Mouse (Mus musculus) spleen, postnatal 10 days (tissue): Measurements from ENCODE around the gene Dvl3.
"Not testable (repeated sequence)": the region's sequence is repeated elsewhere in the genome, so short reads cannot be mapped to it uniquely, and the experiment has no call there.

Experiments used
- DNase-seq, 2 experiments: peaks; one replicate each; pipeline ENCODE4 v3.0.0; 2021 to 2022; ENCODE audit warnings: low spot score in 2 of 2

Gene Dvl3

GRCm38 (mm10) chr16:20516726-20517201, at the start of gene Dvl3:
Gene Dvl3, plus strand, starts transcription at chr16:20516982.
- DNase-seq, result peak; percentile 75 to 89

DNA sequence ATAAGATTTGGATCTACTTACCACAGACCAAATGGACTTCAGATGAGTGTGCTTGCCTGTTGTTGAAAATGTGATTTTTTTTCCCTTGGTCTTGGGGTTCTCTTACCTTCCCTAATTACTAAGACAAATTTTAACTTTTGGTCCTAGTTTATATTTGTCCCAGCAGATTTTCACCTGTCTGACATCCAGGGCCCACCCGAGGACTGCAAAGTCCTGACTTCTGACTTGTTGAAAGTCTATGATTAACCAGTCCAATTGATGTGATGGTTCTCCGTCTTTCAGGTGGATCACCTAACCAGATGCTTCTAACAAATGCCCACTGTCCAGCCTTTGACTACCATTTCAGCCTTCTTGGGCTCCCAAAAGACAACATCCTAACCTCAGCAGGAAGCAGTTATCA, 45.8 kb upstream of the Dvl3 start:
- no peak for DNase-seq

DNA sequence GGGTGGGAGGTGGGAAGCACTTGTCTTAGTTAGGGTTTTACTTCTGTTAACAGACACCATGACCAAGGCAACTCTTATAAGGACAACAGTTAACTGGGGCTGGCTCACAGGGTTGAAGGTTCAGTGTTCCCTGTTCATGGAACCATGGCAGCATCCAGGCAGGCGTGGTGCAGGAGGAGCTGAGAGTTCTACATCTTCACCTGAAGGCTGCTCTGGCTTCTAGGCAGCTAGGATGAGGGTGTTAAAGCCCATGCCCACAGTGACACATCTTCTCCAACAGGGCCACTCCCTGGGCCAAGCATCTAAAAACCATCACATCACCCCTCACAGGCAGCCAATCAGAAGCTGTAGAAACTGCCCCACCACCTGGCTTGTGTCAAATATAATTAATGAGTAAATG, 45.1 kb upstream of the Dvl3 start:
- no peak for DNase-seq

DNA sequence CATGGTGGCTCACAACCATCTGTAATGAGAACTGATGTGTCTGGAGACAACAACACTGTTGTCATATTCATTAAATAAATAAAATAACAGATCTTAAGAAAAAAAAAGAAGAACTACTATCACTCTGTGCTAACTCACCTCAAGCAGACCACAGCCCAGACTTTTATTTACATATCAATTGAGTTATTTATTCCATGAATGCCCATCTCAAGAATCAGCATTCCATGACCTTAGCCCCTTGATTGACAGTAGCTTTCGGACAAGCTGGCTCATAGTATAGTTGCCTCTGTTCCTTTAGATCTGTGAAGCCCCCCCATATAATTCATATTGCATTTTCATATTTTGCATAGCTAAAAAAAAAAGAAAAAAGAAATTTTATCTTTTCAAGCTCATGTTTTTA, 43.0 kb upstream of the Dvl3 start:
- no peak for DNase-seq

DNA sequence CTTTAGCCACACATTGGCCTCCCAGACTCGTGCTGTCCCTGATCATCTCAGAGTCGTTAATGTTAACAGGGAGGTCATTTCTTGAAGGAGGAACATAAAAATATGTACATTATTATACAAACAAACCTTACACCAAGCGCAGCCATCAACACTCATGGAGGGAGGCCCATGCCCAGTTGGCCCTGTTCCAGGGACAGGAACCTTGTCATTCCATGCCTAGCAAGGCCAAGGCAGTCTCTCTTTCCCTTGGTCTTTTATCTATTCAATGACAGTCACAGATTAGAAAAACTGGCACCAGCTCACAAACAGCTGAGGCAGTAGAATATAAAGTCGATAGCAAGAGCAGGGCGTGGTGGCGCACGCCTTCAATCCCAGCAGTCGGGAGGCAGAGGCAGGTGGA, 42.6 kb upstream of the Dvl3 start:
- no peak for DNase-seq

- no peak for DNase-seq
Observed at GRCm38 (mm10) chr16:20474786-20475185, 42.0 kb upstream of the Dvl3 start.

GRCm38 (mm10) chr16:20475335-20475734, 41.4 kb upstream of the Dvl3 start:
- no peak for DNase-seq

- DNase-seq, result no peak
Observed at GRCm38 (mm10) chr16:20476857-20477256, 39.9 kb upstream of the Dvl3 start.

DNA sequence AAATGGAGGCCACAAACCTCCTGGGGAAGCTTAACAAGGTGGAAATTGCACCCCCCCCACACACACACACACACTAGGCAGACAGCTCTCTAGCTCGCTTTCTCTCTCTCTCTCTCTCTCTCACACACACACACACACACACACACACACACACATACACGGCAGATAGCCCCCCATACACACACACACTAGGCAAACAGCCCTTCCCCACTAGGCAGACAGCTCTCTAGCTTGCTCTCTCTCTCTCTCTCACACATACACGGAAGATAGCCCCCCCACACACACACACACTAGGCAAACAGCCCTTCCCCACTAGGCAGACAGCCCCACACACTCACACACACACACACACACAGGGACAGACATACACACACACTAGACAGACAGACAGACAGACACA, 39.5 kb upstream of the Dvl3 start:
- no peak for DNase-seq

- no peak for DNase-seq
Observed at GRCm38 (mm10) chr16:20478504-20478903, 38.3 kb upstream of the Dvl3 start.

DNA sequence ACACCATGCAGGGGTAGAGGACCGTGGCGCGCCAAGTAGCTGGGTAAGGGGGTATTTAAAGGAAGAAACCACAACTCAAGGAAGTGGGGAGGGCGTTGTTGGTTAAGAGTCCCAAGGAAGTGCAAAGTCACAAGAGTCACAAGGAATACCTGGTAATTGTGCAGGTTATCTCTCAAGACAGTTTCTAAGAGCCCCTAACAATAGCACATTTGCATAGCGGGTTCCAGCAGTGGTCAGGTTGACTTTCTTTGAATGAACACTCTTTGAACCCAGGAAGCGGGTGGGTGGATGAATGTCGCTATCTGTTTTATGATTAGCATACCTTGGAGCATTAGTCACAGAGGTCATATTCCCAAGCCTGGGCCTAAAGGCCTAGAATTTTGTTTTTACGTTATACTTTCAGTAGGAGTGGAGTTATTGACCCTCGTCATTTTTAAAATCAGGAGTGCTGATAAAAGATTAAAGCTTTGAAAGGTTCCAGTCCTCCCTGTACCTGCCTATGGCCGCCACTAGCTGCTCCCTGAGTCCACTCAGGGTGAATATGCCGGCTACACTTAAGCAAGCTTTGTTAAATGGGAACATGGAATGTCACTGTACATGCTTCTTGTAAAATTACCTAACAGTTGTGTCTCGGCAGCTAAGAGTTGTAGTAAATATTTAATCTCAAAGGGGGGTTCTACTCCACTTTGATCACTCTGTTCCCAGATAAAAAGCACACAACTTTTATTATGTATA, 37.6 kb upstream of the Dvl3 start:
- DNase-seq, result not testable (repeated sequence)

DNA sequence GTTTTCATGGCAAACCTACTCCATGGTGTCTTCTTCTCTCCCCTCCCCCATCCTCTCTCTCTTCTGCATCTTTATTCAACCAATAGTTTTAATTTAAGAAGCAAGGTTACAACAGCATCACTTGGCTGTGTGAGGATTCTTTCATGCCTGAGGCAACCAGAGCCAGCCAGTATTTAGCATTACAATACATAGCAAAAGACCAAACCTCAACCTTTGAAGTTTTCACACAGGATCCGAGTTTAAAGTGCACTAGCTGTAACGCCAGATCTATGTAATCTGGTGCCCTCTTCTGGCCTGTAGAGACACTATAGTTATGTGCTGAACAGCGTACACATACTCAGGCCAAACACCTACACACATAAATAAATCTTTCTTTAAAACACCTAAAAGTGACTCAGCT, 36.7 kb upstream of the Dvl3 start:
- no peak for DNase-seq

- DNase-seq, result no peak
Observed at GRCm38 (mm10) chr16:20481746-20482145, 35.0 kb upstream of the Dvl3 start.

DNA sequence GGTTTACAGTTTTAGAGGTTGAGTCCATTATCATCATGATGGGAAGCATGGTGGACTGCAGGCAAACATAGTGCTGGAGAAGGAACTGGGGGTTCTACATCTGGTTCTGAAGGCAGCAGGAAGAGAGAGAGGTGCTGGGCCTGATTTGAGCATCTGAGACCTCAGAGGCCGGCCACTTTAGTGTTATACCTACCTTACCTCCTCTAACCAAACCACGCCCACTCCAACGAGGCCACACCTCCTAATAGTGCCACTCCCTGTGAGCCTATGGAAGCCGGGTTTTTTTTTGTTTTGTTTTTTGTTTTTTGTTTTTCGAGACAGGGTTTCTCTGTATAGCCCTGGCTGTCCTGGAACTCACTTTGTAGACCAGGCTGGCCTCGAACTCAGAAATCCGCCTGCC, 33.1 kb upstream of the Dvl3 start:
- not testable (repeated sequence) for DNase-seq

DNA sequence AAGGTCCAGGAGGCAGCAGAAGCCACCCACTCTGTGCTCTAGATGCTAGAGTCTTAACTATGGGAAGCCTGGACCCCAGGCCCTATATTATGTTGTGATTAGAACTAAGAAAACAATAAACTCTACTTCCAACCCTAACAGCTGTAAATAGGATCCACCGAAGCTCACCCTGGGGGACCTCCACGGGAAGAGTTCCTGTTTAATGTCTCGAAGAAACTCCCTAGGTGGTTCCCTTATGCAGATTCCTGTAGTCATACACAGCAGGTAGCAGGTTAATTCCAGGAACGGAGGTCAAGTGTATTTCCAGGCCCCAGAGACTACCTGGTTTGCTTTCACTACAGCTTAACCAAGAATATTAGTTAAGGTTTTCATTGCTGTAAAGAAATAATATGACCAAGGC, 31.7 kb upstream of the Dvl3 start:
- DNase-seq, result no peak

DNA sequence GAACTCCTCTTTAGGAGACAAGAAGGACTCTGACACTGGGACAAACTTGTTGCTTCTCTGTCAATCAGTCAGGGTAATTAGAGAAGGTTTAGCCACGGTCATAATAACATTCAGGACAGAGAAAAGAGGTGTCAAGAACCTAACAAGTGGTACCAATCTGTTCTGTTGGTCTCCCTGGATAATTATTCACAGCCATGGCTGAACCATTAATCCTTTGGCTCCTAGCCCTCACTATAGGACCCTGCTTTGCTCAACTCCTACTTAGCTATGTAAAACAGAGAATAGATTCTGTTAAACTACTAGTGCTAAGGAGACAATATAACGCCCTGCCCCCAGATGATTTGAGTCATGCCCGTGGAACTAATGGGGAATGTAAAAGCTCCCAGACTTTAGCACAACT, 30.7 kb upstream of the Dvl3 start:
- no peak for DNase-seq

DNA sequence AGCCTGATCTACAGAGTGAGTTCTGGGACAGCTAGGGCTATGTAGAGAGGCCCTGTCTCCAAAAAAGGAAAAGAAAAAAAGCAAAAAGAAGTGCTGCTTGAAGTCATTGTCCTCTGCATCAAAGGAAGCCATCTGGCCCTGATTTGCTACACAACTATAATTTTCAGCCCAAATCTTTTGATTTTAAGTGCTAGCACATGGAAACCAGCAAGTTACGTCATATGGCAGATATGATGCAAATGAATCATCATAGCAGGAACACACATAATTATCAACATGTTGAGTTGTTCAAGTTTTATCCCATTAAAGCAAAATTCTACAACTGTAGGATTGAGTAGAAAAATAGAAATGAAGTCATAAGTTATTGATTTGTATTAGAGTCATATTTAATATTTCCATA, 28.6 kb upstream of the Dvl3 start:
- DNase-seq, result no peak

DNA sequence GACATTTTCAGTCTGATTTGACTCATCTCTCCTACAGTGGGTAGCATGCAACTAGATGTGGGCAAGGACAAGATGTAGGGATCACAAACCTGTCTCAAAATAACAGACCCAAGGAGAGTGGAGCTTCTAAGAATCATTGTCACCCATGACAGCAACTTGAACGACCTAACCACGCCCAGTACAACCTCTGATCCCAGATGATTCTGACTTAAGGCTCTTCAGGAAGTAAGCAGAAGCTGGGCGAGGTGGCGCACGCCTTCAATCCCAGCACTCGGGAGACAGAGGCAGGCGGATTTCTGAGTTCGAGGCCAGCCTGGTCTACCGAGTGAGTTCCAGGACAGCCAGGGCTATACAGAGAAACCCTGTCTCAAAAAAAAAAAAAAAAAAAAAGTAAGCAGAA, 28.0 kb upstream of the Dvl3 start:
- not testable (repeated sequence) for DNase-seq

DNA sequence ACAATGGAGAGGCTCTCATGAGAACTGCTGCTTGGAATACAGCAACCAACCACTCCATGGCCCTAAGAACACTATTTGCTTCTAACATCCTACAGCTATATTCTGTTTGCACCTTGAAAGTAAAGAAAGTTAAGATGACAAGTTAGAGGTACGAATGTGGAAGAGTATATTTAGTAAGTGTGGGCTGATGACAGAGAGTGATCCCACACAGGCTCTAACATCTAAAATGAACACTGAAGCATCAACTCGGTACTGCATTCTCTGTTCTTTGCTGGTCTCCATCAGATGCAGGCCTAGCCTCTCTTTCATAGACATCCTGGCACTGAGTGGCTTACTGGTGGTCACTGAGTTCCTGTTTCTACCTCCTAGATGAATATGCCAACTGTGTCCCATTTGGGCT, 27.5 kb upstream of the Dvl3 start:
- no peak for DNase-seq

DNA sequence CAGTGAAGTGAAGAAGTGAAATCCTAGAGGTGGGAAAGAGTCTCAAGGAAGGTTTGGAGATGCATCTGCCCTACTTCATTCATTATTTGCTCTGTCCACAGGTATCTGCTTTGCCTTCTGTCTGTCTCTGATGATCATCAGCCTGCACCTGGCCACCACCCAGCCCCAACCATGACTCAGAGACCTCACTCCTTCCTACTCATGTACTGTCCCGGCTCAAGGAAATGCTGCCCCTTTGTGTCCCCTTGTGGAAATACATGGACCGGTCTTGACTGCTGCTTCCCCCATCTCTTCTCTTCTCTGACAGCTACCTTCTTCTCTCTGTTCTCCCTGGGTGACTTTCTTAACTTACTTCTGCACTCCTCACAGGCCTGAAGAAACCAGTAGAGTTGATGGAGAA, 26.2 kb upstream of the Dvl3 start:
- no peak for DNase-seq

- DNase-seq, result no peak
Observed at GRCm38 (mm10) chr16:20491301-20491700, 25.5 kb upstream of the Dvl3 start.

- DNase-seq, result no peak
Observed at GRCm38 (mm10) chr16:20493452-20493851, 23.3 kb upstream of the Dvl3 start.

DNA sequence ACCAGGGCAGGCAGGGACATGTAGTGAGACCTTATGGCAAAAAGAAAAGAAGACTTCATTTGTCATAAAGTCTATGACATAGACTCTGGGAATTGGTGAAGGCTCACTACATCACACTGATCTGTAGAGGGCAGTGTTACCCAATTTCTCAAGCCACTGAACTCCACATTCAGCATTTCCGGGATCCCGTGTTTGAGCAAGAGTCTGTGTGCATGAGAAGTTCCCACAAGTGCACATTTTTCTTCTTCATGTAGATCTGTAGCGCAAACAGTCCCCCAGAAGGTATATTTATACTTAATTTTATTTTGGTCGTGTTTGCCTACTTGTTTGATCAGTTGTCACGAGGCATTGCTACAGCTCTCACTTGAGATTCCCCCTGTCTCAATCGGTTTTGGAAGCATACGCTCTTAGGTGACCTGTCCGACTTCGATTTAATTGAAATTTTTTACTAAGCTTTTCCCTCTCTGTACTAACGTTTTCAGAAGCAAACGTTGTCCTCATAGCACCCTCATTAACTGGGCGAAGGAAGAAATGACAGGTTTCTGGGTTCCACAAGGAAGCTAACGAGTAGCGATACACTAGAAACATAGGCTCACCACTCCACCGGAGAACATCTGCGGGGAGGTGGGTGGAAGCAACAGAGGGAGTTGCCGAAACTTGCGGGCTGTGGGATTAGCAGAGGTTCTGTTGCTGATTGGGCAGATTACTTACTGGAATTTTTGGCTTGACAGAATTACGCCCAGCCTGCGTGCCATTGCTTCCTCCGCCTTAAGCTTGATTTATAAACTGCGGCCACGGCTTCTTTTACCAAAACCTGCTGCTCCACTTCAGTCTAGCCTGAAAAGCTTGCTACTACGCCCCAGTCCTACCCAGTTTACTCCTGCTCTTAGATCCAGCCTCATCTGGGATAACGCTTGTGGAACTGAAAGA, 19.8 kb upstream of the Dvl3 start:
- peak; percentile 32 to 56 for DNase-seq
